Mouse (Mus musculus) CH12.LX (cell line): ENCODE measurements at regions not wholly inside any gene's neighbourhood (a gene's known extent, or its start where the extent isn't known, plus 50 kb on each side); places are given as distances from the start of the nearest gene placed in this dataset.

ENCODE experiments used
- CTCF ChIP-seq, 2 experiments: IDR thresholded peaks in 1 of 2; conservative IDR thresholded peaks in 1 of 2; 2 replicates each; pipeline ENCODE4 v1.5.1; 2011 to 2012; ENCODE audit warnings: low read depth in 2 of 2, low read length in 2 of 2, improper control_type of control experiment in 1 of 2, inconsistent platforms in 1 of 2, mild to moderate bottlenecking in 1 of 2, moderate library complexity in 1 of 2
- HCFC1 ChIP-seq: IDR thresholded peaks from 2 replicates; pipeline ENCODE4 v1.6.1; 2012; ENCODE audit warnings: low read depth, mild to moderate bottlenecking, inconsistent platforms, low read length, improper control_type of control experiment
- KAT2A ChIP-seq: IDR thresholded peaks from 2 replicates; pipeline ENCODE4 v1.6.1; 2012; ENCODE audit warnings: low read length, improper control_type of control experiment, inconsistent platforms; ENCODE audit not compliant: insufficient replicate concordance
- PAX5 ChIP-seq: IDR thresholded peaks from 2 replicates; pipeline ENCODE4 v1.6.1; 2012; ENCODE audit warnings: low read length, inconsistent platforms, mixed read lengths
- POLR2A ChIP-seq: IDR thresholded peaks from 2 replicates; pipeline ENCODE4 v1.6.1; 2011; ENCODE audit warnings: low read depth, mild to moderate bottlenecking, improper control_type of control experiment, low read length
- RAD21 ChIP-seq: IDR thresholded peaks from 2 replicates; pipeline ENCODE4 v1.6.1; 2011; ENCODE audit warnings: low read depth, mild to moderate bottlenecking, low read length, improper control_type of control experiment, moderate library complexity
- UBTF ChIP-seq: IDR thresholded peaks from 2 replicates; pipeline ENCODE4 v1.6.1; 2012; ENCODE audit warnings: low read depth, mild to moderate bottlenecking, inconsistent platforms, low read length, improper control_type of control experiment, moderate library complexity

DNA sequence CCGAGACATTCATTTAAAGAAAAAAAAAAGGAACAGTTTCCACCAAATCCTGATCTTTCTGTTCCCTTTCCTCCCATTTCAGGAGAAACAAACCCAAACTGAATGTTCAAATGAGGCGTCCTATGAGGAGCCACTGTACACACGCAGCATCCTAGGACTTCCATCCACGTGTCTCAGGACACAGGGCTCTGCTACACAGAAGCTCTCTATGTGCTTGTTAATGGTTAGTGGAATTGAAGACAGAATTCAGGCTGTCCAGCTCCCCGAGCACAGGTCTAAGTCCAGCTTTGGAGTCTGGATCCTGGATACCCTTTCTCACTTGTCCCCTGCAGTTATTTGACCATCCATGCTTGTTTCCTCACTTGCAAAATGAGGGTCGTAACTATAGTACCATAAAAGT, 444.4 kb downstream of the Tns3 start:
- no peak for TF ChIP-seq POLR2A
- TF ChIP-seq PAX5 = no peak
- TF ChIP-seq CTCF (conservative IDR thresholded peaks at IDR 0.05 in 1 of 2, IDR thresholded peaks at IDR 0.05 in 1 of 2; ENCODE audit: low read depth in 2 of 2, low read length in 2 of 2) = no peak
- no peak for TF ChIP-seq KAT2A
- no peak for TF ChIP-seq HCFC1
- TF ChIP-seq RAD21 = no peak
- TF ChIP-seq UBTF = no peak
